Mouse (Mus musculus) midbrain, embryonic 12.5 days (tissue): Measurements from ENCODE around the gene Rell1. TPM values are rescaled to one million over a fixed set of nuclear protein-coding genes. Genes with fewer than 3 reads are reported as not detected.
"Not testable (repeated sequence)": the region's sequence is repeated elsewhere in the genome, so short reads cannot be mapped to it uniquely, and the experiment has no call there.

Experiments used
- ATAC-seq: fragments of 200-750 bp; cut with Nextera tagmentation; 2 replicates; pipeline ENCODE4 v1.8.0; 2017; ENCODE audit warnings: low read depth, moderate TSS enrichment, moderate library complexity; ENCODE audit not compliant: low FRiP score
- H3K27ac ChIP-seq: fragments of 300-500 bp; sonication (generic); replicated peaks from 2 replicates; pipeline ENCODE4 v1.5.1; 2016; ENCODE audit warnings: mild to moderate bottlenecking
- H3K27me3 ChIP-seq: fragments of 300-500 bp; sonication (generic); 2 replicates; pipeline ENCODE4 v1.6.1; 2016; ENCODE audit warnings: mild to moderate bottlenecking
- H3K36me3 ChIP-seq: fragments of 300-500 bp; sonication (generic); 2 replicates; pipeline ENCODE4 v1.6.1; 2016
- H3K4me1 ChIP-seq: fragments of 300-500 bp; sonication (generic); 2 replicates; pipeline ENCODE4 v1.6.1; 2016
- H3K4me2 ChIP-seq: fragments of 300-500 bp; sonication (generic); replicated peaks from 2 replicates; pipeline ENCODE4 v1.6.1; 2016; ENCODE audit warnings: mild to moderate bottlenecking, moderate library complexity
- H3K4me3 ChIP-seq: fragments of 300-500 bp; sonication (generic); 2 replicates; pipeline ENCODE4 v1.5.1; 2016; ENCODE audit warnings: mild to moderate bottlenecking
- H3K9ac ChIP-seq: fragments of 300-500 bp; sonication (generic); replicated peaks from 2 replicates; pipeline ENCODE4 v1.6.1; 2016; ENCODE audit warnings: mild to moderate bottlenecking, moderate library complexity
- H3K9me3 ChIP-seq: fragments of 300-500 bp; sonication (generic); 2 replicates; pipeline ENCODE4 v1.6.1; 2016; ENCODE audit warnings: mild to moderate bottlenecking
- WGBS: fragments of 180-500 bp; shearing (Covaris S2); methylation state at CpG from one replicate; pipeline ENCODE4 v1.1.7; 2016; 5-methylcytosine and 5-hydroxymethylcytosine counted together
- polyA plus RNA-seq: library from polyadenylated mRNA; unstranded; fragments of >200 nt; fragmentation: Nextera tagmentation; extraction: Ambion mirVana; gene quantifications from 2 replicates; pipeline ENCODE4 v1.2.1, GENCODE M21; 2016

Gene Rell1
- polyA plus RNA-seq, 1 experiment from 2014 or later = 13.5 TPM

DNA sequence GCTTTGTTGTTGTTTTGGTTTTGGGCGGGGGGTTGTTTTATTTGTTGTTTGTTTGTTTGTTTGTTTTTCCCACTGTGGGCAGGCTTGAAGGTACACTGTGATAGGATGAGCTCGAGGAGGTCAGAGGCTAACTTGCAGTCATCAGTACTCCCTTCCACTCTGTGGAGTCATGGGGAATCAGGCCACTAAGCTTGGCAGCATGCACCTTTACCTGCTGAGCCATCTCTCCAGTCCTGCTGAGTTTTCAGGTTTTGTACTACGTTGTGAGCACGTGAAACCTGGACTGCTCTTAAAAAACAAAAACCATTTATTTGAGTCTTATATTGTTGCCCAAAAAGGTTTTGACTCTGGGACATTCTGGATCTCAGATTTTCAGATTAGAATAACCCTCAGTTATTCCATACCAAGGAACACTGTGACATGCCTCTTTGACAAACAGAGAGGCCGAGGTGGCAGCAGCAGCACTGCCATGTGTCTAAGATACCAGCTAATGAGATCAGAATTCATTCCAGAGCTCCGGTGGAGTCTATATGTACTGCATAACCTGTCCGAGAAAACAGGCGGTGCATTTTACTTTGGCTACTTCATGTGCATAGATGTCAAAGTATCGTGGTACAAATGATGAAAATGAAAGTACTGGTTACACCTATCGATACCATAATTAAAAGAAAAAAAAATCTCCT is 52.1 kb downstream of the Rell1 start:
- no peaks in the 10 kb centered on the region for H3K27me3 ChIP-seq
- no peak overlapping the region for H3K4me3 ChIP-seq
- no peak overlapping the region for H3K9ac ChIP-seq
- no peak overlapping the region for H3K4me2 ChIP-seq
- no peak overlapping the region for H3K27ac ChIP-seq
- ATAC-seq = no peak
- no peaks in the 10 kb centered on the region for H3K9me3 ChIP-seq
- 89% methylated on average over 10 of the region's 10 CpGs for WGBS
- H3K4me1 ChIP-seq = no peaks in the 10 kb centered on the region
- no peaks in the 10 kb centered on the region for H3K36me3 ChIP-seq

DNA sequence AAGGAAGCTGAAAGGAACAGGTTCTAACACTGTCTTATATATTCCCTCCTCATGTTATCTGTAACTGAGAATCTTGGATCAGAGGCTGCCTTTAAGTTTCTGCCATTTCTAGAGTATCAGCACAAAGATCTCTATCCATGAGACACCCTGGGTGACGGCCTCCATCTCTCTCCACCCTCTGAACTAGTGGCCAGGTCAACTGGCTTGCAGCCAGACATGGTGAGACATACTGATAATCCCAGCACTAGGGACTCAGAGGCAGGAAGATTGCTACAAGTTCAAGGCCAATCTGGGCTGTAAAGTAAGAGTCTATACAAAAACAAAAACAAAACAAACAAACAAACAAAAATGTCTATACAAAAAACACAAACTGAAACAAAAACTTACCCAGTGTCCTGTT is 53.8 kb downstream of the Rell1 start:
- no peak overlapping the region for H3K27ac ChIP-seq
- 66% methylated on average over 1 of the region's 1 CpGs for WGBS
- no peak overlapping the region for H3K4me3 ChIP-seq
- no peak overlapping the region for H3K9ac ChIP-seq
- no peak overlapping the region for H3K4me2 ChIP-seq
- ATAC-seq = no peak
- no peaks in the 10 kb centered on the region for H3K36me3 ChIP-seq
- H3K27me3 ChIP-seq = no peaks in the 10 kb centered on the region
- H3K4me1 ChIP-seq = no peaks in the 10 kb centered on the region
- H3K9me3 ChIP-seq = no peaks in the 10 kb centered on the region

DNA sequence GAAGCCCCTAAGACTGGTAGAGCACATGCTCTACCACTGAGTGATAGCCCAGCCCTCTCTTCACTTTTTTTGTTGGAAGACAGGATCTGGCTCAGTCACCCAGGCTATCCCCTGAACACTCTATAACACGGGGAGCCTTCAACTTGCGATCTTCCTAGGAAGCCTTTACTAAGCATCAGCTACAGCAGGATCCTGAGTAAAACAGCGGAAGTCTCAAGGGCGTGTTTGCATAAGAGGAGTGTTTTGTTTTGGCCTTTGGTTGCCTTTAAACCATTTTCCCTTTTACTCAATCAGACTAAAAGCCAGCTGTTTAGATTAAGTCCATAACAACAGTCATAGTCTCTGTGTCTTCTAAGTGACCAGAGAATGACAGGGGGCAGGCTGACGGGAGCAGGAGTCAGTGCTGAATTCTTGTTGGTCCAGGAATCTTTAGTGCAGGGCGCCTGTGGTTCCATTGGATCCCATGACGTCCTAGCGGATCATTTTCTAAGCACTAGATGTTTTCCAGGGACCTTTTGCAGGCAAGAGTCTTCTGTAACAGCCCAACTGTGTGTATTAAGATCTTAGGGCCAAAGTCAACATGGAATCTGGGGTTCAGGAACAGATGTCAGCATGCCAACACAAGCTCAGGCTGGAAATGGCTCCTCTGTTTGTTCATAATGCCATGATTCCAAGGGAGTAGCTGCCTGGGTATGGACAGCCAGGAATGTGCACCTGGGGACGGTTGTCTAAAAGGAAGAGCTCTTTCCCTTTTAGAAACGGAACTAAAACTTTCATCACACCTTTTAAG is 58.3 kb downstream of the Rell1 start:
- Histone ChIP-seq H3K27me3 (no peaks in the 10 kb centered on the region), H3K36me3 (no peaks in the 10 kb centered on the region), H3K9me3 (no peaks in the 10 kb centered on the region), H3K4me2 (no peak overlapping the region), H3K9ac (no peak overlapping the region), H3K4me1 (no peaks in the 10 kb centered on the region), H3K4me3 (no peak overlapping the region), H3K27ac (no peak overlapping the region)
- ATAC-seq = no peak
- 84% methylated on average over 10 of the region's 10 CpGs for WGBS

DNA sequence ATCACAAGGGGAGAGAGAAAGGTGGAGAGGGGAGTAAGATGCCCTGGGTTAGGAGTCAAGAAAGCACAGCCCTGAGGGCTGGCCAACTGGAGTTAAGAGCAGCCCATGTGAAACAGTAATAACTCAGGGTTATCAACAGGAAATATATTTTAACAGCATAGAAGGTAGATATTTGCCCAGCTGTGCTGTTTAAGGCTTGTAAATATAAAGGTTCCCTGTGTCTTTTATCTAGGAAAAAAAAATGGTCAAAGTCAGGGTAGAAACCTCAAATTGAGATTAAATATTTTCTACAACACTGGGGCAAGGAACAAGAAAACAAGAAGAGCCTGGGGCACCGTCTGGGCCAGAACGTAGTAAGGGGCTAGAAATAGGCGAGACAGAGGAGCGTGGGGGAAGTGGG is 61.2 kb downstream of the Rell1 start:
- no peak for ATAC-seq
- WGBS = 85% methylated on average over 4 of the region's 4 CpGs
- Histone ChIP-seq H3K4me2 (no peak overlapping the region), H3K27ac (no peak overlapping the region), H3K9ac (no peak overlapping the region), H3K36me3 (no peaks in the 10 kb centered on the region), H3K4me1 (no peaks in the 10 kb centered on the region), H3K27me3 (no peaks in the 10 kb centered on the region), H3K4me3 (no peak overlapping the region), H3K9me3 (no peaks in the 10 kb centered on the region)

DNA sequence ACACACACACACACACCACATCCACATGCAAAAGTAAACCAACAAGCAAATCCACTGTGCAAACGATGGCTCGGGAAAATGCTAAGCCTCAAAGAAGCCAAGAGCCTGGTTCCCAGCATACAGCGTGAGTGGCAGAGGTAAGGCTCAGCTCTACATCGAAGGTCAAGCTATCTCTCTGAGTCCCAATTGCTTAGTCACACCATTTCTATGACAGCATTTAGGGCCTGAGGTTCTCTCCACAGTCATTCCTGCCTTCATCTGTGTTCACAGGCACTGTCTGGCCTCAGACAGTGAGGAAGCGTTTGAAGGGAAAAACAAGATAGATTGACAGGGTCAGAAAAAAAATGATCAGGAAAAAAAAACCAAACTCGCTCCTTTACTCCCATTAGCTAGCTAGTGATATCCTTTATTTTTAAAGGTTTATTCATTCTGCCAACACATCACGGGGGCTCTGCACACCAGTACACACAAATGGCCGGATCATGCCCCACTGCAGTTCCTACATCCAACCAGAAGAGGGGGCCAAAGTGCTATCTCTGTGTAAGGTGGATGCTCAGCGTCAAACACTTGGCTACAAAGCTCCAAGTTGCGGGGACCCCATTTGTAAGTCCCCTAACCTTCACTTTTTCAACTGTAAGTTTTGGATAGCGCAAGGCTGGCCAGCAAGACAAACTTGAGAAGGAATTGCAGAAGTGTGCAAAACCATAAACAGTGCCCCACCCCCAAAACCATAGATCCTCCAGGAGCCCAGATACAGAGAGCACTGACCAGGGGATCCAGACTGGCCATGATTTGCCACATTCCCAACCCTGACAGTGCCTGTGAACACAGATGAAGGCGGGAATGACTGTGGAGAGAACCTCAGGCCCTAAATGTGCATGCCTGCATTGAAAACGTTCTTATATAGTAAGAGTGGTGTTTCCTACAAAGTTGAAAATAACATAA is 62.3 kb downstream of the Rell1 start:
- H3K9ac ChIP-seq = no peak overlapping the region
- no peaks in the 10 kb centered on the region for H3K27me3 ChIP-seq
- no peaks in the 10 kb centered on the region for H3K36me3 ChIP-seq
- ATAC-seq = peak; percentile 69
- no peak overlapping the region for H3K27ac ChIP-seq
- 42% methylated on average over 13 of the region's 13 CpGs for WGBS
- H3K9me3 ChIP-seq = no peaks in the 10 kb centered on the region
- no peak overlapping the region for H3K4me3 ChIP-seq
- H3K4me1 ChIP-seq = no peaks in the 10 kb centered on the region
- H3K4me2 ChIP-seq = no peak overlapping the region

DNA sequence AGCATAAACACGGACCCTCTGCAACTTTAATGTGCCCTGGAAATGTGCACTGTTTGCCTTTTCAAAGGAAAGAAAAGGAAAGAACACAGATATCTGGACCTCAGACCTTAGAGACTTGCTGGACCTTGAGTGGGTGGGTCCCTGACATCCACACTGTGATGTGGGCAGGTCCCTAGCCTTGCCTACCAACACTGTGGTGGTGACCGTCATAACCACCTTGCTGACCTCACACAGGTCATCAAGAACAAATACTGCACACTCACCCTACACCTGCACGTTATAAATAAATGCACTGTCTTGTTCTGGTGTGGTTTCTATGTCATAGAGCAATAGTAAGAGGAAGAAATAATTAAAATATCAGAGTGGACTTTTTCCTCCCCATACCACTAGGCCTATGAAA is 65.4 kb downstream of the Rell1 start:
- H3K27me3 ChIP-seq = no peaks in the 10 kb centered on the region
- no peak overlapping the region for H3K27ac ChIP-seq
- no peak for ATAC-seq
- no peak overlapping the region for H3K9ac ChIP-seq
- no peak overlapping the region for H3K4me2 ChIP-seq
- whole genome bisulfite sequencing = 89% methylated on average over 3 of the region's 3 CpGs
- H3K9me3 ChIP-seq = no peaks in the 10 kb centered on the region
- no peaks in the 10 kb centered on the region for H3K36me3 ChIP-seq
- no peak overlapping the region for H3K4me3 ChIP-seq
- H3K4me1 ChIP-seq = no peaks in the 10 kb centered on the region

DNA sequence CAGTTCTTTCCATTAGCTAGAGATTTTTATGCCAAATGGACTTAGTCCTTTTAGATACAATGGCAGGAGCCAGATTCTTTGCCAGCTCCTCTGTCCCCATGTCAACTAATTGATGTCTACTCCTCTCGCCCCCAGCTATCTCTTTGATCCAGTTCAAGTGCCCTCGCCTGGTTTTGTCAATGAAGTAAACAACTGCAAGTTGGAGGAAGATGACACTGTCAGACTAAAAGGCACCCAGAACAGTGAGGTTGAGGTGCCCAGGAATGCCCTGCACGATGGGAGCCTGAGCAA is 70.9 kb downstream of the Rell1 start:
- H3K27me3 ChIP-seq = no peaks in the 10 kb centered on the region
- no peaks in the 10 kb centered on the region for H3K36me3 ChIP-seq
- H3K4me1 ChIP-seq = no peaks in the 10 kb centered on the region
- no peak overlapping the region for H3K4me2 ChIP-seq
- 87% methylated on average over 3 of the region's 3 CpGs for WGBS
- H3K9ac ChIP-seq = no peak overlapping the region
- H3K9me3 ChIP-seq = no peaks in the 10 kb centered on the region
- ATAC-seq = no peak
- no peak overlapping the region for H3K4me3 ChIP-seq
- H3K27ac ChIP-seq = no peak overlapping the region

DNA sequence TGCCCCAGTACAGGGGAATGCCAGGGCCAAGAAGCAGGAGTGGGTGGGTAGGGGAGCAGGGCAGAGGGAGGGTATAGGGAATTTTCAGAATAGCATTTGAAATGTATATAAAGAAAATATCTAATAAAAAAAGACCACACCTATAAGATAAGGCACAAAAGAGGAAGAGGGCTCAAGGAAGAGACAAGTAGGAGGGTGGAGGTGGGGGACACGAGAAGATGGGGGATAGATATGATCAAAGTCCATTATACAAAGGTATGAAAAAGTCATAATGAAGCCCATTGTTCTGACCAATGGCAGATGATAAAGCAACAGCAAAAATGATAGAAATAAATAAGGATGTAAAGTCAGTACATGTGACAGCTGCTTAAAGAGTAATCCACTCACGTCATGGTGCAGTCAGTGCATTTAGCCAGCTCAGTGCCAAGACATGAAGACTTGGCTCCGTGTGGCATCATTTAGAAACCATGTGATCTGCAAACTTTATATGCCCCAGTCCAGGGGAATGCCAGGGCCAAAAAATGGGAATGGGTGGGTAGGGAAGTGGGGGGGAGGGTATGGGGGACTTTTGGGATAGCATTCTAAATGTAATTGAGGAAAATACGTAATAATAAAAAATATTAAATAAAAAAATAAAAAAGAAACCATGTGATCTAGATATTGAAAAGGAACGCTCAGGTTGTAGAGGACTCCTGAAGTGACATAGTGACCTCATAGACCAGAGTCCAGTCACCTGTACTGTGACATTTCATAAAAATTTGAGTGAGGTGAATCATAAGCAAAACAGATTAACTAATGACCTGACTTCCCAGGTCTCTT is 71.5 kb downstream of the Rell1 start:
- H3K4me1 ChIP-seq, H3K36me3 ChIP-seq, ATAC-seq, H3K4me3 ChIP-seq, H3K9me3 ChIP-seq, H3K27me3 ChIP-seq, H3K27ac ChIP-seq, H3K4me2 ChIP-seq, H3K9ac ChIP-seq: not testable (repeated sequence)
- 85% methylated on average over 5 of the region's 5 CpGs for WGBS

DNA sequence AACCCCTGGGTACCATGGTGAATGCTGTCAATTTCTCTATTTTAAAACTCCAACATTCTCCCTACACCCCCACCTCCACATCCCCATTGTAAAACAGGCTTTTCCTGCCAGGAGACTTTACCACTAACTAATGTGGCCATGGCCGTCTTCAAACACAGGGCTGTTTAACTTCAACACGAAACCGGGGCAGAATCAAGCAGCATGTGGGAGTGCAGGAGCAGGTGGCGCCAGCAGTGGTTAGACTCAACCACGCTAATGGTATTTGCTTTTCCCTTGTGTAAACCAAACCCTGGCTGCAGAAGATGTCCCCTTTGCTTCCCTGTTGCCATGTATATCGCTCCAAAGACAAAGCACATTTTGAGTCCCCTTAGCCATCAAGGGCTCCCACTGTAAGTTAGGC is 76.8 kb downstream of the Rell1 start:
- no peaks in the 10 kb centered on the region for H3K36me3 ChIP-seq
- H3K27ac ChIP-seq = no peak overlapping the region
- no peaks in the 10 kb centered on the region for H3K4me1 ChIP-seq
- H3K27me3 ChIP-seq = no peaks in the 10 kb centered on the region
- no peak for ATAC-seq
- H3K9me3 ChIP-seq = no peaks in the 10 kb centered on the region
- no peak overlapping the region for H3K4me2 ChIP-seq
- no peak overlapping the region for H3K9ac ChIP-seq
- WGBS = 77% methylated on average over 6 of the region's 6 CpGs
- H3K4me3 ChIP-seq = no peak overlapping the region

DNA sequence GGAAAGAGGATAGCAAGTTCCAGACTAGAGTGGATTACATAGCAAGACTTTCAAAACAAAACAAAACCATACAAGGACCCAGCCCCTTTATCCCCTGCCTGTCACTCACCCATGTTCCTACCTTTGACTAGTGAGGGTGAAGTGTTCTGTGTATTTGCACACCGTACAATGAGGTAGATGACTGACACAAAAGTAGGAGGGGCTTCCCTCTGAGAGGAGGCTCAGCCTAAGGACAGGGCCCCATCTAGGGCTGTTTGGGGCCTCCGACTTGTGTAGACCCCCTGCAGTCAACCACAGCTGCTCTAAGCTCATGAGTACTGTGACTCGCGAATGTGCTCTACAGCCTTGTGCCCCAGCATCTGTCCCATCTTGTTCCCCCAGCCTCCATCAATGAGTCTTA is 77.5 kb downstream of the Rell1 start:
- Histone ChIP-seq H3K4me3 (no peak overlapping the region), H3K9me3 (no peaks in the 10 kb centered on the region), H3K36me3 (no peaks in the 10 kb centered on the region), H3K9ac (no peak overlapping the region), H3K27me3 (no peaks in the 10 kb centered on the region), H3K4me1 (no peaks in the 10 kb centered on the region), H3K4me2 (no peak overlapping the region), H3K27ac (no peak overlapping the region)
- no peak for ATAC-seq
- WGBS = 78% methylated on average over 4 of the region's 4 CpGs

DNA sequence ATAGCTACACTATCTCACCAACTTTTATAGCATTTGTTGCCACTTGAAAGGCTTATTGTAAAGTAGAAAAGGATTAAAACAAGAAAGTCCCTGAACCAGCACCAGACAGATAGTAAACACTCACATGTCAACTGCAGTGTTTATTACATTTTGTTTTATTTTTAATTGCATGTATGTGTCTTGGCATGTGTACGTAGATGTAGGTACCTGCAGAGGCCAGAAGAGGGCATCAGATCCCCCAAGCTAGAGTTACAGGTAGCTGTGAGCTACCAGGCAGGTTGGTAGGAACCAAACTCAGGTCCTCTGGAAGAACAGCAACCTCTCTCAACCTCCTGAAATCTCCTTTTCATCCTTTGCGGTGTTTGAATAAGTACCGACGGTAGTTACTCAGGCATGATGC is 81.6 kb downstream of the Rell1 start:
- Histone ChIP-seq H3K27me3 (no peaks in the 10 kb centered on the region), H3K27ac (no peak overlapping the region), H3K9me3 (no peaks in the 10 kb centered on the region), H3K36me3 (no peaks in the 10 kb centered on the region), H3K4me2 (no peak overlapping the region), H3K4me1 (no peaks in the 10 kb centered on the region), H3K4me3 (no peak overlapping the region), H3K9ac (no peak overlapping the region)
- no peak for ATAC-seq
- WGBS = 97% methylated on average over 4 of the region's 4 CpGs
